Mouse (Mus musculus) heart, postnatal 0 days (tissue): ENCODE results near the gene Rnf166.
A peak's percentile ranks its signal among the peaks of the same experiment; 100 is the strongest.

Source experiments
- CTCF ChIP-seq: IDR thresholded peaks from 2 replicates; pipeline ENCODE4 v1.5.1; 2016; ENCODE audit warnings: antibody characterized with exemption, control low read depth, low read depth
- EP300 ChIP-seq: IDR thresholded peaks from 2 replicates; pipeline ENCODE4 v1.6.1; 2016; ENCODE audit warnings: antibody characterized with exemption, low read depth

DNA sequence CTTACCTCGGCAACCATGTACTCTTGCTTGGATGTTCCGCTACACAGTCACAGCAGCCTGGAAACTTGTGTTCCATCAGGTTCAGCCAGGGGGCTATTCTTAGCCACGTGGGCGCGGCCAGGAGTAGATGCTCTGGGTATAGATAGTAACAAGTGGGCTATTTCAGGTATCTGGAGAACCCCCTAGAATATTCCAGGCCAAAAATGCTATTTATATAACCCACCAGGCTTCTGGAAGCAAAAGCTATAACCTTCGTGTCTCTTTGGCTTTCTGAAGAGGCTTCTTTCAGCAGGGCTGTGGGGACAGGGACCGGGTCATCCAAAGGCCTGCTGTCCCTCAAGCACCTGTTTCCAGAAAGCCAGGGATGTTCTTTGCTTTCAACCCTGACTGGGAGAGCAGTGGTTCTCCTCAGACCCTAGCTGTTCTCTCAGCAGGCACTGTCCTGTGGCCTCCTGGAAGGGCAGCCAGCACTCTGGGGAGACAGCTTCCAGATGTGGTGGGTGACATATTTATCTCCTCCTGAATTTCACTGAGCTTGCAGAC lies 24.6 kb downstream of the Rnf166 start:
- TF ChIP-seq CTCF (peak; percentile 32), EP300 (0 out of 2 replicates have a peak, but pooled peaks have one; percentile 19)
